Mouse (Mus musculus): ENCODE measurements around the gene Coro6. TPM values are rescaled to one million over a fixed set of nuclear protein-coding genes. Genes with fewer than 3 reads are reported as not detected.
A peak's percentile ranks its signal among the peaks of the same experiment; 100 is the strongest.

The Coro6 gene
- polyA plus RNA-seq, 1 experiment, result 7.9 TPM

DNA sequence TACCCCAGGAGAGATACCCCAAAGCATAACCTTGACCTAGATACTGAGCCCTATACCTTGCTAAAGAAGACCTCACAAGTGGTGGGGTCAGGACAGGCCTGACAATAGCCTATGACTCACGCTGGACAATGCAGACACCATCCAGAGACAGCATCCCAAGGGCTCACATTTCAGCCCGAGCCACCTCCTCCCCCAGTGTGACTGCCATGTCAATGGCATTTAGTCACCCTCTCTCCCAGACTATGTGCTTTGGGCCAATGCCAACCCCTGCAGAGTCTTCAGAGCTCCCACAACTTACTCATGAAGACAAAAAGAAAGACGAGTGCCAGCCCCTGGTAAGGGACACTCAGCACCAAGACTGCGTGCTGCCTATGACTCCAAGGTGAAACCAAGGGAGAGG is 2.5 kb downstream of the Coro6 start:
- no peak overlapping the region for H3K27ac ChIP-seq (ENCODE audit: insufficient read depth, low read depth, low read length)
- TF ChIP-seq CTCF (conservative IDR thresholded peaks at IDR 0.05; ENCODE audit: insufficient read depth, insufficient read length, low read depth, low read length), result no peak
- TF ChIP-seq POLR2A (IDR thresholded peaks at IDR 0.05; ENCODE audit: low read depth, low read length), result no peak
- no peak for DNase-seq
- peaks cover 5% of the 10 kb centered on the region; the same call in 1 of the 2 replicates for H3K4me1 ChIP-seq (ENCODE audit: control insufficient read depth, insufficient read depth, low read length)
- 70% methylated on average over 4 of the region's 4 CpGs for WGBS
- H3K27me3 ChIP-seq (replicated peaks; ENCODE audit: control insufficient read depth, insufficient read depth, low read length), result no peaks in the 10 kb centered on the region
- H3K36me3 ChIP-seq (ENCODE audit: control insufficient read depth, insufficient read depth, low read length), result no peaks in the 10 kb centered on the region
- no peak overlapping the region for H3K4me3 ChIP-seq (ENCODE audit: insufficient read depth, low read depth, low read length)

- no peak overlapping the region for H3K27ac ChIP-seq (ENCODE audit: insufficient read depth, low read depth, low read length)
- H3K4me3 ChIP-seq (ENCODE audit: insufficient read depth, low read depth, low read length), result no peak overlapping the region
- TF ChIP-seq CTCF (conservative IDR thresholded peaks at IDR 0.05; ENCODE audit: insufficient read depth, insufficient read length, low read depth, low read length), result no peak
- TF ChIP-seq POLR2A (IDR thresholded peaks at IDR 0.05; ENCODE audit: low read depth, low read length), result no peak
- DNase-seq, result no peak
- H3K36me3 ChIP-seq (ENCODE audit: control insufficient read depth, insufficient read depth, low read length), result no peaks in the 10 kb centered on the region
- 85% methylated on average over 3 of the region's 3 CpGs for WGBS
- no peaks in the 10 kb centered on the region for H3K27me3 ChIP-seq (replicated peaks; ENCODE audit: control insufficient read depth, insufficient read depth, low read length)
- H3K4me1 ChIP-seq (ENCODE audit: control insufficient read depth, insufficient read depth, low read length), result peaks cover 5% of the 10 kb centered on the region; the same call in 1 of the 2 replicates
Observed at GRCm38 (mm10) chr11:77465111-77465510, 2.9 kb downstream of the Coro6 start.

DNA sequence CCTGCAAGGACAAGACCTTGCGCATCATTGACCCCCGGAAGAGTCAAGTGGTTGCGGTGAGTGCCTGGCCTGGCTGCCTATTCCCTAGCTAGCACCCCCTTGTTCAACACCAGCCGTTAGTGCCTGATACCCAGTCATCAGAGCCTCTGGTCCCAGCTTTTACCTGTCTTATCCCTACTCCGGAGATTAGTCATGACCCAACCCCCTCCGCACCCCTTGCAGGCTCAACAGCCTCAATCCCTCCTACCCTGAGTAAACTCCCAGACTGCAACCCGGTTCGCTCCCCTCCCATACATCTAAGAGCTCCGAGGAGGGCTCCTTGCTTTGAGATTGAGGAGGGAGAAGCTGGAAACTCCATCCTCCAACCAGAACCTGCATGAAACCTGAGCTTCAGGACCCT is 4.3 kb downstream of the Coro6 start:
- peaks cover 5% of the 10 kb centered on the region; the same call in 1 of the 2 replicates for H3K4me1 ChIP-seq (ENCODE audit: control insufficient read depth, insufficient read depth, low read length)
- TF ChIP-seq CTCF (conservative IDR thresholded peaks at IDR 0.05; ENCODE audit: insufficient read depth, insufficient read length, low read depth, low read length) (no peak), POLR2A (IDR thresholded peaks at IDR 0.05; ENCODE audit: low read depth, low read length) (no peak)
- no peak for DNase-seq
- no peak overlapping the region for H3K4me3 ChIP-seq (ENCODE audit: insufficient read depth, low read depth, low read length)
- H3K36me3 ChIP-seq (ENCODE audit: control insufficient read depth, insufficient read depth, low read length), result no peaks in the 10 kb centered on the region
- H3K27ac ChIP-seq (ENCODE audit: insufficient read depth, low read depth, low read length), result no peak overlapping the region
- H3K27me3 ChIP-seq (replicated peaks; ENCODE audit: control insufficient read depth, insufficient read depth, low read length), result no peaks in the 10 kb centered on the region
- WGBS, result 57% methylated on average over 9 of the region's 9 CpGs

DNA sequence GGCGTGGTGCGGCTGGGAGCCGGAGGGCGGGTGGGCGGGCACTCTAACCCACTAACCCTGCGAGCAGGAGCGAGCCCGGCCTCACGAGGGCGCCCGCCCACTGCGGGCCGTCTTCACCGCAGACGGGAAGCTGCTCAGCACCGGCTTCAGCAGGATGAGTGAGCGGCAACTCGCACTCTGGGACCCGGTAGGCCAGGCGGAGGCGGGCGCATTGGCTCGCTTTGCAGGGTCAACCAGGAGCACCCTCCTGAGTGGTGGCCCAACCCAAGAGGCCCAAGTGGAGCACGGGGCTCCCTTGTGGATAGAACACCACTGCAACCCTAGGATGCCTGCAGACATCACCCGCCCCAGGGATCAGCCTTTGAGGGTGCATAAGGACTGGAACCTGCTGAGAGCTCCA is 4.9 kb downstream of the Coro6 start:
- TF ChIP-seq CTCF (conservative IDR thresholded peaks at IDR 0.05; ENCODE audit: insufficient read depth, insufficient read length, low read depth, low read length) (peak; percentile 61), POLR2A (IDR thresholded peaks at IDR 0.05; ENCODE audit: low read depth, low read length) (no peak)
- WGBS, result 5% methylated on average over 25 of the region's 25 CpGs
- DNase-seq, result peak; percentile 85

GRCm38 (mm10) chr11:77467784-77468183 is 5.6 kb downstream of the Coro6 start:
- Histone ChIP-seq H3K27me3 (replicated peaks; ENCODE audit: control insufficient read depth, insufficient read depth, low read length) (no peaks in the 10 kb centered on the region), H3K27ac (ENCODE audit: insufficient read depth, low read depth, low read length) (no peak overlapping the region), H3K4me1 (ENCODE audit: control insufficient read depth, insufficient read depth, low read length) (no peaks in the 10 kb centered on the region), H3K36me3 (ENCODE audit: control insufficient read depth, insufficient read depth, low read length) (no peaks in the 10 kb centered on the region), H3K4me3 (ENCODE audit: insufficient read depth, low read depth, low read length) (no peak overlapping the region)
- DNase-seq, result peak; percentile 82
- WGBS, result 11% methylated on average over 20 of the region's 20 CpGs
- TF ChIP-seq CTCF (conservative IDR thresholded peaks at IDR 0.05; ENCODE audit: insufficient read depth, insufficient read length, low read depth, low read length) (peak; percentile 83), POLR2A (IDR thresholded peaks at IDR 0.05; ENCODE audit: low read depth, low read length) (no peak)

More for the DNA sequence above, 4.9 kb downstream of the Coro6 start:
- peaks cover under 1% of the 10 kb centered on the region; the same call in 1 of the 2 replicates for H3K4me1 ChIP-seq (ENCODE audit: control insufficient read depth, insufficient read depth, low read length)
- H3K27me3 ChIP-seq (replicated peaks; ENCODE audit: control insufficient read depth, insufficient read depth, low read length), result no peaks in the 10 kb centered on the region
- H3K4me3 ChIP-seq (ENCODE audit: insufficient read depth, low read depth, low read length), result no peak overlapping the region
- no peaks in the 10 kb centered on the region for H3K36me3 ChIP-seq (ENCODE audit: control insufficient read depth, insufficient read depth, low read length)
- no peak overlapping the region for H3K27ac ChIP-seq (ENCODE audit: insufficient read depth, low read depth, low read length)

- TF ChIP-seq CTCF (conservative IDR thresholded peaks at IDR 0.05; ENCODE audit: insufficient read depth, insufficient read length, low read depth, low read length) (no peak), POLR2A (IDR thresholded peaks at IDR 0.05; ENCODE audit: low read depth, low read length) (no peak)
- DNase-seq, result no peak
- Histone ChIP-seq H3K27me3 (replicated peaks; ENCODE audit: control insufficient read depth, insufficient read depth, low read length) (no peaks in the 10 kb centered on the region), H3K4me3 (ENCODE audit: insufficient read depth, low read depth, low read length) (no peak overlapping the region), H3K36me3 (ENCODE audit: control insufficient read depth, insufficient read depth, low read length) (no peaks in the 10 kb centered on the region), H3K27ac (ENCODE audit: insufficient read depth, low read depth, low read length) (no peak overlapping the region), H3K4me1 (ENCODE audit: control insufficient read depth, insufficient read depth, low read length) (no peaks in the 10 kb centered on the region)
- WGBS, result 90% methylated on average over 9 of the region's 9 CpGs
Observed at GRCm38 (mm10) chr11:77468397-77468796, 6.2 kb downstream of the Coro6 start.

GRCm38 (mm10) chr11:77471407-77471806 is 9.2 kb downstream of the Coro6 start:
- H3K4me3 ChIP-seq (ENCODE audit: insufficient read depth, low read depth, low read length), result no peak overlapping the region
- no peaks in the 10 kb centered on the region for H3K27me3 ChIP-seq (replicated peaks; ENCODE audit: control insufficient read depth, insufficient read depth, low read length)
- DNase-seq, result no peak
- 85% methylated on average over 29 of the region's 29 CpGs for WGBS
- no peaks in the 10 kb centered on the region for H3K4me1 ChIP-seq (ENCODE audit: control insufficient read depth, insufficient read depth, low read length)
- no peaks in the 10 kb centered on the region for H3K36me3 ChIP-seq (ENCODE audit: control insufficient read depth, insufficient read depth, low read length)
- H3K27ac ChIP-seq (ENCODE audit: insufficient read depth, low read depth, low read length), result no peak overlapping the region
- TF ChIP-seq POLR2A (IDR thresholded peaks at IDR 0.05; ENCODE audit: low read depth, low read length) (no peak), CTCF (conservative IDR thresholded peaks at IDR 0.05; ENCODE audit: insufficient read depth, insufficient read length, low read depth, low read length) (no peak)

Data from kidney, adult 2 months (tissue).